Mouse (Mus musculus) monocyte, adult 59 days (primary cell): ENCODE results near the gene Pald1. TPM values are rescaled to one million over a fixed set of nuclear protein-coding genes. Genes with fewer than 3 reads are reported as not detected.

Experiments
- total RNA-seq, 2 experiments: library from RNA; stranded (reverse); gene quantifications; one replicate each; pipeline ENCODE4 v1.2.4; 2023

Pald1 gene
- 10 to 100 TPM in 1 of 2 experiments, 1 to 10 TPM in 1; 7.6 to 10.5 TPM for total RNA-seq

GRCm38 (mm10) chr10:61383021-61383714, at the start of gene Pald1:
TSS of gene Pald1 (minus strand) at chr10:61383530.

GRCm38 (mm10) chr10:61417672-61418071, 34.3 kb upstream of the Pald1 start, which contains the start of gene Nodal:
TSS of gene Nodal (plus strand) at chr10:61417972.

GRCm38 (mm10) chr10:61297477-61297876, 85.9 kb downstream of the Pald1 start, which contains the start of gene Prf1:
TSS of gene Prf1 (plus strand) at chr10:61297833.

GRCm38 (mm10) chr10:61273081-61273843, 110.1 kb downstream of the Pald1 start, which contains the start of gene Adamts14:
TSS of gene Adamts14 (minus strand) at chr10:61273438.

Other genes with a start within 250 kb of the Pald1 start
- gene Sgpl1, start 235.8 kb downstream of the Pald1 start, total RNA-seq = 100 to 1,000 TPM; 174 to 186 TPM
- not detected for gene Tbata, start 211.6 kb downstream of the Pald1 start, total RNA-seq
- gene Adamts14, start 110.1 kb downstream of the Pald1 start, total RNA-seq = under 1 TPM; 0.09 to 0.13 TPM
- under 1 TPM; 0.21 to 0.45 TPM for gene Prf1, start 85.7 kb downstream of the Pald1 start, total RNA-seq
- not detected for gene Nodal, start 34.4 kb upstream of the Pald1 start, total RNA-seq
- 100 to 1,000 TPM; 129 to 132 TPM for gene Eif4ebp2, start 69.1 kb upstream of the Pald1 start, total RNA-seq
- 1 to 10 TPM; 9.2 to 9.7 TPM for gene Lrrc20, start 92.3 kb upstream of the Pald1 start, total RNA-seq
- not detected for gene Npffr1, start 212.0 kb upstream of the Pald1 start, total RNA-seq